Mouse (Mus musculus) adrenal gland, adult 8-10 months (tissue): ENCODE measurements around the gene Ly6g6c. TPM values are rescaled to one million over a fixed set of nuclear protein-coding genes. Genes with fewer than 3 reads are reported as not detected.

Source experiments
- DNase-seq: peaks from one replicate; pipeline ENCODE4 v3.0.0; 2022
- total RNA-seq, 4 experiments: library from RNA; stranded (reverse); gene quantifications; 2 replicates each; pipeline ENCODE4 v1.2.4; 2022

Gene Ly6g6c
- total RNA-seq, 4 experiments from 2014 or later, result not detected

- DNase-seq, result no peak
These were observed 8.1 kb upstream of the Ly6g6c start for GRCm38 (mm10) chr17:35057090-35057489.

GRCm38 (mm10) chr17:35058316-35058715 lies 6.9 kb upstream of the Ly6g6c start:
- DNase-seq, result no peak

- DNase-seq, result peak; percentile 75
These were observed 6.0 kb upstream of the Ly6g6c start, which contains the start of gene Ddah2 for GRCm38 (mm10) chr17:35058911-35059892. Ddah2 (plus strand) TSS chr17:35059035.

- no peak for DNase-seq
These were observed 5.1 kb upstream of the Ly6g6c start for GRCm38 (mm10) chr17:35060071-35060470.

GRCm38 (mm10) chr17:35060737-35061297 lies 4.4 kb upstream of the Ly6g6c start:
- no peak for DNase-seq

GRCm38 (mm10) chr17:35061299-35061698 lies 3.9 kb upstream of the Ly6g6c start:
- DNase-seq, result no peak

GRCm38 (mm10) chr17:35063466-35063865 lies 1.7 kb upstream of the Ly6g6c start:
- DNase-seq, result no peak

GRCm38 (mm10) chr17:35064378-35064877 lies 760 bp upstream of the Ly6g6c start:
- no peak for DNase-seq

- no peak for DNase-seq
These were observed 896 bp downstream of the Ly6g6c start, which contains the start of gene Mpig6b for GRCm38 (mm10) chr17:35066084-35066483. Mpig6b (minus strand) TSS chr17:35066184.

GRCm38 (mm10) chr17:35068213-35068914 lies 3.2 kb downstream of the Ly6g6c start:
- DNase-seq, result no peak

GRCm38 (mm10) chr17:35070556-35071229 lies 5.5 kb downstream of the Ly6g6c start:
- DNase-seq, result no peak

GRCm38 (mm10) chr17:35071454-35071853 lies 6.3 kb downstream of the Ly6g6c start:
- no peak for DNase-seq

- no peak for DNase-seq
These were observed 8.9 kb downstream of the Ly6g6c start for GRCm38 (mm10) chr17:35074097-35074496.

GRCm38 (mm10) chr17:35076507-35077176 lies 11.5 kb downstream of the Ly6g6c start, which contains the start of gene Ly6g6e:
Ly6g6e (plus strand) TSS chr17:35076902.
- DNase-seq, result no peak

GRCm38 (mm10) chr17:35077285-35077684 lies 12.1 kb downstream of the Ly6g6c start:
- DNase-seq, result no peak

- no peak for DNase-seq
These were observed 12.6 kb downstream of the Ly6g6c start, which contains the start of gene Ly6g6d for GRCm38 (mm10) chr17:35077786-35078233. Ly6g6d (minus strand) TSS chr17:35078065.

- DNase-seq, result no peak
These were observed 14.6 kb downstream of the Ly6g6c start for GRCm38 (mm10) chr17:35079778-35080177.

- no peak for DNase-seq
These were observed 15.1 kb downstream of the Ly6g6c start for GRCm38 (mm10) chr17:35080248-35080647.

- DNase-seq, result no peak
These were observed 15.5 kb downstream of the Ly6g6c start for GRCm38 (mm10) chr17:35080710-35081109.

GRCm38 (mm10) chr17:35082841-35083576 lies 17.8 kb downstream of the Ly6g6c start:
- no peak for DNase-seq
